Mouse (Mus musculus) gastrocnemius, adult 2 months (tissue): ENCODE results near the gene Nfx1. TPM values are rescaled to one million over a fixed set of nuclear protein-coding genes. Genes with fewer than 3 reads are reported as not detected.

Experiments used
- DNase-seq: peaks from one replicate; pipeline ENCODE4 v3.0.0; 2022
- H3K27ac ChIP-seq: fragments of 200-600 bp; 2 replicates; pipeline ENCODE4 v1.8.1; 2022; ENCODE audit warnings: mild to moderate bottlenecking
- H3K4me3 ChIP-seq: fragments of 200-600 bp; 2 replicates; pipeline ENCODE4 v1.8.1; 2022; ENCODE audit warnings: mild to moderate bottlenecking, moderate library complexity
- CTCF ChIP-seq: fragments of 200-600 bp; IDR thresholded peaks from 2 replicates; pipeline ENCODE4 v1.8.1; 2022; ENCODE audit warnings: antibody characterized with exemption, mild to moderate bottlenecking, moderate library complexity
- intact Hi-C: fragments of 180-260 bp; cut with DNase I; formaldehyde crosslinking; loops from one replicate; pipeline ENCODE4 v1.15.1; 2025
- total RNA-seq, 2 experiments: library from RNA; stranded (reverse); gene quantifications; 2 replicates each; pipeline ENCODE4 v1.2.3; 2021

The Nfx1 gene
- total RNA-seq, 2 experiments from 2014 or later, result 22.6 to 22.7 TPM

- H3K4me3 ChIP-seq, result peak within 1 kb of the TSS; percentile 76
- no peak; the same call in 1 of the 2 replicates for TF ChIP-seq CTCF
- intact Hi-C loops, result loop anchor here (2.0 to 5.0 kb wide), 3 partner anchors 23 to 175 kb away; partner anchors contain the start of genes B4galt1 and Nfx1
- DNase-seq, result peak; percentile 99
- H3K27ac ChIP-seq, result peak within 1 kb of the TSS; percentile 95
Measured at GRCm38 (mm10) chr4:40948160-40948708, 22.5 kb upstream of the Nfx1 start, which contains the start of the genes Bag1 and Chmp5. TSS of gene Bag1 (minus strand) at chr4:40948294. TSS of gene Chmp5 (plus strand) at chr4:40948407.

- no peak overlapping the region for H3K4me3 ChIP-seq
- H3K27ac ChIP-seq, result no peak overlapping the region
- intact Hi-C loops, result no loop called here
- DNase-seq, result peak; percentile 43
- TF ChIP-seq CTCF, result peak; percentile 64
Measured at GRCm38 (mm10) chr4:40953521-40953920, 17.2 kb upstream of the Nfx1 start.

GRCm38 (mm10) chr4:40955942-40956341 is 14.8 kb upstream of the Nfx1 start:
- intact Hi-C loops, result no loop called here
- DNase-seq, result no peak
- Histone ChIP-seq H3K27ac (no peak overlapping the region), H3K4me3 (no peak overlapping the region)
- TF ChIP-seq CTCF, result no peak

- DNase-seq, result no peak
- no peak overlapping the region for H3K27ac ChIP-seq
- no peak for TF ChIP-seq CTCF
- no peak overlapping the region for H3K4me3 ChIP-seq
- intact Hi-C loops, result no loop called here
Measured at GRCm38 (mm10) chr4:40963536-40963935, 7.2 kb upstream of the Nfx1 start.

GRCm38 (mm10) chr4:40969161-40969560 is 1.5 kb upstream of the Nfx1 start:
- no peak for DNase-seq
- H3K4me3 ChIP-seq, result no peak overlapping the region
- intact Hi-C loops, result no loop called here
- H3K27ac ChIP-seq, result no peak overlapping the region; the same call in 1 of the 2 replicates
- no peak for TF ChIP-seq CTCF

- peak overlapping the region; percentile 96 for H3K27ac ChIP-seq
- DNase-seq, result no peak
- intact Hi-C loops, result loop anchor here (2.0 kb wide), 1 partner anchor 21 kb away; the partner anchor contains the start of genes Bag1 and Chmp5
- TF ChIP-seq CTCF, result no peak
- H3K4me3 ChIP-seq, result peak overlapping the region; percentile 68
Measured at GRCm38 (mm10) chr4:40969781-40970591, 720 bp upstream of the Nfx1 start.

GRCm38 (mm10) chr4:40970592-40970841 is 189 bp upstream of the Nfx1 start:
- H3K4me3 ChIP-seq, result peak overlapping the region; percentile 68
- no peak for DNase-seq
- H3K27ac ChIP-seq, result peak overlapping the region; percentile 96
- intact Hi-C loops, result loop anchor here (2.0 kb wide), 1 partner anchor 22 kb away; the partner anchor contains the start of genes Bag1 and Chmp5
- no peak for TF ChIP-seq CTCF

GRCm38 (mm10) chr4:40971744-40972143 is 1.0 kb downstream of the Nfx1 start:
- peak overlapping the region; percentile 68 for H3K4me3 ChIP-seq
- intact Hi-C loops, result loop anchor here (2.0 kb wide), 1 partner anchor 23 kb away; the partner anchor contains the start of genes Bag1 and Chmp5
- DNase-seq, result peak; percentile 36
- peak; percentile 44 for TF ChIP-seq CTCF
- H3K27ac ChIP-seq, result peak overlapping the region; percentile 96

GRCm38 (mm10) chr4:40974011-40974410 is 3.3 kb downstream of the Nfx1 start:
- intact Hi-C loops, result no loop called here
- H3K4me3 ChIP-seq, result no peak overlapping the region
- H3K27ac ChIP-seq, result no peak overlapping the region; the same call in 1 of the 2 replicates
- no peak for TF ChIP-seq CTCF
- DNase-seq, result no peak

GRCm38 (mm10) chr4:40975678-40976077 is 5.0 kb downstream of the Nfx1 start:
- no peak for TF ChIP-seq CTCF
- intact Hi-C loops, result no loop called here
- H3K27ac ChIP-seq, result no peak overlapping the region
- no peak for DNase-seq
- no peak overlapping the region for H3K4me3 ChIP-seq

GRCm38 (mm10) chr4:40976651-40977050 is 5.9 kb downstream of the Nfx1 start:
- DNase-seq, result no peak
- intact Hi-C loops, result no loop called here

GRCm38 (mm10) chr4:40979430-40979829 is 8.7 kb downstream of the Nfx1 start:
- H3K27ac ChIP-seq, result no peak overlapping the region
- no peak for DNase-seq
- TF ChIP-seq CTCF, result no peak
- H3K4me3 ChIP-seq, result no peak overlapping the region
- intact Hi-C loops, result no loop called here

More at GRCm38 (mm10) chr4:40976651-40977050, 5.9 kb downstream of the Nfx1 start:
- H3K4me3 ChIP-seq, result no peak overlapping the region
- no peak for TF ChIP-seq CTCF
- H3K27ac ChIP-seq, result no peak overlapping the region

- TF ChIP-seq CTCF, result no peak
- Histone ChIP-seq H3K4me3 (no peak overlapping the region), H3K27ac (peak overlapping the region; percentile 71; the same call in 1 of the 2 replicates)
- no peak for DNase-seq
- intact Hi-C loops, result no loop called here
Measured at GRCm38 (mm10) chr4:40982486-40982885, 11.8 kb downstream of the Nfx1 start.
